Mouse (Mus musculus) heart, adult 2 months (tissue): ENCODE measurements around the gene Tbc1d10a.

ENCODE experiments used
- CTCF ChIP-seq: fragments of 200-600 bp; IDR thresholded peaks from 2 replicates; pipeline ENCODE4 v1.8.1; 2022; ENCODE audit warnings: antibody characterized with exemption, mild to moderate bottlenecking, moderate library complexity
- POLR2A ChIP-seq: fragments of 200-500 bp; IDR thresholded peaks from 2 replicates; pipeline ENCODE4 v1.6.1; 2011; ENCODE audit warnings: mild to moderate bottlenecking, low read depth, low read length, control low read depth; ENCODE audit not compliant: insufficient read depth

DNA sequence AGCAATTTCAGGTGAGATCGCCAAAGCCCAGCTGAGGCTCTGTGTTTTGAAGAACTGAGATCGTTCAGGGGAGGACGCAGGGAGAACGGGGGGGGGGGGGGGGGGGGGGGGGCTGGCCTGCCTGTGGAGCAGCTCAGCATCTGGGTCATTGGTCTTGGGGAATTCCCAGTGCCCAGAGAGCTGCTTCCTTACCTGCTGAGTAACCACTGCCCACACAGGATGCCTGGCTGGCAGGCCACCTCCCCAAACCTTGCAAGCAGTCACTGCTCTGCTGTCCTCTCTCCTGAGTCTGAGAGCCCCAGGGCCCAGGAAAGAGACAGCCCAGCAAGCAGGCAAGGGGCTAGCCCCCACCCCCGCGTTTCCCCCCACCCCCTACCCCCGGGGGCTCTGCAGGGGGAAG, 76.3 kb downstream of the Tbc1d10a start:
- TF ChIP-seq POLR2A: no peak
- no peak for TF ChIP-seq CTCF
